Mouse (Mus musculus): Measurements from ENCODE around the gene Noc3l.

DNA sequence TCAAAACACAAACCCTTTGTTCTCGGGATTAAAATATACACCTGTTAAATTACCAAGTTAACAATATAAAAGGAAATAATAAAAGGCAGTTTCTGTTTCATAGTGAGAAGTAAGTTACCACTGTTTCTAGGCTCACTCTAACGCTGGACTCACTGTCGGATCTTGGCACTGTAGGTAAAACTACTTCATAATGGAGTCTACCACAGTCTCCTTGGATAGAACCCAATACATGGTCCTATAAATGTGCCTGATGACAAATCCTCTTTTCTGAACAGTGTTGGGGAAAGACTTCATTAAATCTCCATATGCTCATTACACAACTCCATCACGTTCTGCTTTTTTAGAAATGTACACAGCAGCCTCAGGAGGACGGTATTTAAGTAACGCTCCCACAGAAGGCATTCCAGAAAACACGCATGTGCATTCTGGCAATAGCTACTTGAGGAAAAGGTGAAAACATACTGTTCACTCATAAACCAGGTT lies 25.4 kb downstream of the Noc3l start:
- TF ChIP-seq CTCF (IDR thresholded peaks at IDR 0.05; ENCODE audit: low read depth, low read length): no peak
- TF ChIP-seq TAL1 (conservative IDR thresholded peaks at IDR 0.05; ENCODE audit: low read depth, low read length): no peak

Measured in G1E (cell line).